ENCODE assay signal across 8 mouse cellular contexts in the genomic region with DNA sequence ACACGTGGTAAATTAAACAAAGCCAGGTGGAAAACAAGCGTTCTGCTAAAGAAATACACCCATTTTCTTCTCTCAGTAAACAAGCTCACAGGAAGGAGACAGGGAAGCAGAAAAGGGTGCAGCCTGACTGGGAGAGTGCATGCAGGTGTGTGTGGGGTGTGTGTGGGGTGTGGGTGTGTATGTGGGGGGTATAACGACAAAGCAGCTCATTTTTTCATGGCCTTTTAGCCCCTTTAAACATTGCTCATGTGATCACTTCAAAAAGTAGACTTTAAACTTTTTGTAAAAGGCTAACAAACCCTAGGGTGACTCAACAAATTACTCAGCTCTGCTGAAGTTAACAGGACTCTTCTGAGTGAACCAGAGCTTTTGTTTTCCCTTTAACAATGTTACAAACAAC. TPM values are rescaled to one million over a fixed set of nuclear protein-coding genes. Genes with fewer than 3 reads are reported as not detected.
DNase-seq lines count a peak whose midpoint lies in the region; ATAC-seq and TF ChIP-seq lines count a peak whose summit lies in the region.

No protein-coding gene starts in this region.

- intact Hi-C loops in heart, postnatal 25 days (cut with DNase I): loop anchor here (5.0 kb wide), 2 partner anchors 86 to 184 kb away; partner anchors contain the start of gene Mrps16
- intact Hi-C loops in left cerebral cortex, postnatal 36 days (cut with DNase I): no loop called here

- peak overlapping the region; percentile 80 for H3K9ac ChIP-seq in heart, embryonic 11.5 days (ENCODE audit: low read depth, low read length)
- H3K9ac ChIP-seq in neural tube, embryonic 11.5 days (ENCODE audit: low read length): no peak overlapping the region
- H3K9ac ChIP-seq in liver, adult 2 months (ENCODE audit: low read depth, low read length): no peak overlapping the region

- TF ChIP-seq CTCF in liver, adult 2 months (IDR thresholded peaks at IDR 0.05; ENCODE audit: low read depth, low read length): no peak

- peak overlapping the region; percentile 35 for H3K27ac ChIP-seq in heart, embryonic 11.5 days (ENCODE audit: low read depth, low read length)
- no peak overlapping the region for H3K27ac ChIP-seq in neural tube, embryonic 11.5 days (ENCODE audit: low read depth, low read length)
- H3K27ac ChIP-seq in liver, adult 2 months (replicated peaks; ENCODE audit: insufficient read depth, low read depth, low read length): peak overlapping the region; percentile 14

- no peaks in the 10 kb centered on the region for H3K27me3 ChIP-seq in heart, embryonic 11.5 days (ENCODE audit: control insufficient read depth, insufficient read depth, low read length)
- H3K27me3 ChIP-seq in neural tube, embryonic 11.5 days (ENCODE audit: control insufficient read depth, insufficient read depth, low read length): no peaks in the 10 kb centered on the region
- H3K27me3 ChIP-seq in liver, adult 2 months (ENCODE audit: control insufficient read depth, insufficient read depth, low read length): no peaks in the 10 kb centered on the region

- H3K4me1 ChIP-seq in heart, embryonic 11.5 days (ENCODE audit: control insufficient read depth, insufficient read depth, low read length): peaks cover 13% of the 10 kb centered on the region
- no peaks in the 10 kb centered on the region for H3K4me1 ChIP-seq in neural tube, embryonic 11.5 days (ENCODE audit: control insufficient read depth, insufficient read depth, low read length)
- peaks cover 12% of the 10 kb centered on the region for H3K4me1 ChIP-seq in liver, adult 2 months (ENCODE audit: control insufficient read depth, insufficient read depth, low read length)

- H3K36me3 ChIP-seq in heart, embryonic 11.5 days (ENCODE audit: control insufficient read depth, insufficient read depth, low read length): no peaks in the 10 kb centered on the region
- H3K36me3 ChIP-seq in neural tube, embryonic 11.5 days (ENCODE audit: control insufficient read depth, insufficient read depth, low read length): no peaks in the 10 kb centered on the region
- peaks cover 3% of the 10 kb centered on the region for H3K36me3 ChIP-seq in liver, adult 2 months (ENCODE audit: control insufficient read depth, insufficient read depth, low read length)

- peak; percentile 11; the same call in 1 of the 2 replicates for ATAC-seq in heart, embryonic 11.5 days (replicated peaks; ENCODE audit: insufficient number of reproducible peaks, low FRiP score, low TSS enrichment)
- ATAC-seq in neural tube, embryonic 11.5 days (ENCODE audit: insufficient read depth, low FRiP score, low TSS enrichment): no peak

- TF ChIP-seq POLR2A in liver, adult 2 months (IDR thresholded peaks at IDR 0.05; ENCODE audit: extremely low read depth, insufficient read depth, low read length): no peak

- DNase-seq in heart, postnatal 25 days (ENCODE audit: low spot score): no peak
- DNase-seq in neural tube, embryonic 11.5 days (ENCODE audit: low spot score): no peak
- DNase-seq in neural tube, embryonic 10.5 days (ENCODE audit: extremely low spot score, low spot score): no peak
- no peak for DNase-seq in liver, adult 2 months (ENCODE audit: extremely low read depth, low read depth, low spot score)
- DNase-seq in thymus, postnatal 4 days: peak; percentile 22
- DNase-seq in natural killer cell, adult 2 months (ENCODE audit: low spot score in 2 of 2): no peak
- no peak for DNase-seq in left cerebral cortex, postnatal 36 days (ENCODE audit: low spot score in 2 of 2)

- peak overlapping the region; percentile 89 for H3K4me3 ChIP-seq in heart, embryonic 11.5 days (ENCODE audit: low read depth, low read length)
- H3K4me3 ChIP-seq in neural tube, embryonic 11.5 days (ENCODE audit: low read depth, low read length): peak overlapping the region; percentile 62; the same call in 1 of the 2 replicates
- H3K4me3 ChIP-seq in liver, adult 2 months (ENCODE audit: insufficient read depth, low read depth, low read length): peak overlapping the region; percentile 87; the same call in 1 of the 2 replicates

- H3K79me2 ChIP-seq in liver, adult 2 months (ENCODE audit: control insufficient read depth, insufficient read depth, low read length): peaks cover 12% of the 10 kb centered on the region; the same call in 1 of the 2 replicates

- 55% methylated on average over 3 of the region's 3 CpGs for WGBS in heart, embryonic 11.5 days (ENCODE audit: insufficient replicate concordance)
- WGBS in neural tube, embryonic 11.5 days: 55% methylated on average over 3 of the region's 3 CpGs
- 9% methylated on average over 3 of the region's 3 CpGs for WGBS in liver, adult 2 months

- no peaks in the 10 kb centered on the region for H3K9me3 ChIP-seq in heart, embryonic 11.5 days (replicated peaks; ENCODE audit: control insufficient read depth, low read length)
- H3K9me3 ChIP-seq in neural tube, embryonic 11.5 days (ENCODE audit: control insufficient read depth, low read length): no peaks in the 10 kb centered on the region

- H3K4me2 ChIP-seq in heart, embryonic 11.5 days: peak overlapping the region; percentile 83
- no peak overlapping the region for H3K4me2 ChIP-seq in neural tube, embryonic 11.5 days (ENCODE audit: low read depth)

RNA-seq across cellular contexts. Expression of gene Anxa7, which starts 1.5 kb away (rescaled TPM):
- 38.1 and 42.5 TPM in 2 replicates for polyA plus RNA-seq in heart, embryonic 11.5 days (2014; fragmentation: Nextera tagmentation; extraction: Ambion mirVana)
- 10 to 100 TPM; 49.8 to 54.1 TPM for total RNA-seq in heart, postnatal 25 days (2021)
- polyA plus RNA-seq in neural tube, embryonic 11.5 days (2014; fragmentation: Nextera tagmentation; extraction: Ambion mirVana): 14.7 and 17.2 TPM in 2 replicates
- 92.6 and 103 TPM in 2 replicates for total RNA-seq in liver, adult 2 months (2014; rRNA removed)
- polyA plus RNA-seq in liver, adult 2 months (2012; rRNA removed): 42.8 and 59.6 TPM in 2 replicates
- total RNA-seq in left cerebral cortex, postnatal 36 days (2021): 10 to 100 TPM; 61.6 to 69.9 TPM

RNA-seq across cellular contexts. Expression of gene Mss51, which starts 18.3 kb away (rescaled TPM):
- 0.62 and 1.1 TPM in 2 replicates for polyA plus RNA-seq in heart, embryonic 11.5 days (2014; fragmentation: Nextera tagmentation; extraction: Ambion mirVana)
- under 1 TPM; 0.36 to 0.49 TPM for total RNA-seq in heart, postnatal 25 days (2021)
- polyA plus RNA-seq in neural tube, embryonic 11.5 days (2014; fragmentation: Nextera tagmentation; extraction: Ambion mirVana): 0.81 and 0.98 TPM in 2 replicates
- total RNA-seq in liver, adult 2 months (2014; rRNA removed): 0.18 and 0.20 TPM in 2 replicates
- polyA plus RNA-seq in liver, adult 2 months (2012; rRNA removed): 0.10 and 0.16 TPM in 2 replicates
- total RNA-seq in left cerebral cortex, postnatal 36 days (2021): 1 to 10 TPM in 1 of 2 experiments, under 1 TPM in 1; 0.44 to 1.1 TPM

RNA-seq across cellular contexts. Expression of gene Cfap70, which starts 26.4 kb away (rescaled TPM):
- polyA plus RNA-seq in heart, embryonic 11.5 days (2014; fragmentation: Nextera tagmentation; extraction: Ambion mirVana): 0.21 TPM in 1 of 2 replicates, not detected in the other
- total RNA-seq in heart, postnatal 25 days (2021): not detected
- polyA plus RNA-seq in neural tube, embryonic 11.5 days (2014; fragmentation: Nextera tagmentation; extraction: Ambion mirVana): 0.24 and 0.53 TPM in 2 replicates
- under 0.01 TPM in 1 of 2 replicates, not detected in the other for total RNA-seq in liver, adult 2 months (2014; rRNA removed)
- not detected in 2 replicates for polyA plus RNA-seq in liver, adult 2 months (2012; rRNA removed)
- total RNA-seq in left cerebral cortex, postnatal 36 days (2021): 1 to 10 TPM in 1 of 2 experiments, under 1 TPM in 1; 0.57 to 2.6 TPM
